Mouse (Mus musculus): ENCODE measurements at regions not wholly inside any gene's neighbourhood (a gene's known extent, or its start where the extent isn't known, plus 50 kb on each side); places are given as distances from the start of the nearest gene placed in this dataset.

- no peak for TF ChIP-seq CTCF (IDR thresholded peaks at IDR 0.05)
- TF ChIP-seq EP300 (IDR thresholded peaks at IDR 0.05), result no peak
Observed at GRCm38 (mm10) chr1:136788979-136789513, 164.3 kb downstream of the Zfp281 start.

Data from lung, postnatal 0 days (tissue).